Mouse (Mus musculus) retina, postnatal 1 day (tissue): ENCODE measurements around the gene Adarb2.
A peak's percentile ranks its signal among the peaks of the same experiment; 100 is the strongest.

Source experiments
- DNase-seq: peaks from one replicate; pipeline ENCODE4 v3.0.0-alpha.2; 2012

The Adarb2 gene

DNA sequence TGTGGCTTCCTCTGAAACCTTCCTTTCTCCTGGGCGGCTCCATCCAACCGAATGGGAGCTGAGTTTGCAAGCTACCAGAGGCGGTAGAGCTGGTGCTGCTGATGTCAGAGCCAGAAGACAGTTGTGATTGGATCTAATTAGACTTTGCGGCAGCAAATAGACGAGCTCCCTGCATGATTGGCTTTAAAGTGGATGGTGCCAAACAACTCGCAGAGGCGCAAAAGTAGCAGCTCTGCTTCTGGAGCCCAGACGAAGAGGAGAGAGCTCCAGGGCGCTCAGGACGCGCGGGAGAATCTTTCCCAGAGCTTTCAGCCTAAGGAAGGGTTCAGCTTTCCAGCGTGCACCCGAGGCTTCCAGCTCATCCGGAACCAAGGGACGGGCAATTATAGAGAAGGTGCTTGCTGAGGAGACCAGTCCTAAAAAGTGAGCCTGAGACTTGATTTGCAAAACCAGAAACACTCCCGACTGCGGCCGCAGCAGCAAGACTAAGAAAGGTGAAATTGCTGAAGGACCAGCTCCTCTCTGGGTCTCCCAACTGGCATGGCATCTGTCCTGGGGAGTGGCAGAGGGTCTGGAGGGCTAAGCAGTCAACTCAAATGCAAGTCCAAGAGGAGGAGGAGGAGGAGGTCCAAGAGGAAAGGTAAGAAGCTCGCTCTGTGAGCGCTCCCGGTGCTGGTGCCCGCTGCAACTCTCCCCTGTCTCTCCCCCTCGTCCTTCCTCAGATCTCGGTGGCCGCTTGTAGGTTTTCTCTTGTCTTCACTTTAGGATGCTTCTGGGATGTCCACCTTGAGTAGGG, at the start of gene Adarb2:
TSS of gene Adarb2 (plus strand) at position 186 of the 796 bp plus-strand sequence.
- peak; percentile 91 for DNase-seq

DNA sequence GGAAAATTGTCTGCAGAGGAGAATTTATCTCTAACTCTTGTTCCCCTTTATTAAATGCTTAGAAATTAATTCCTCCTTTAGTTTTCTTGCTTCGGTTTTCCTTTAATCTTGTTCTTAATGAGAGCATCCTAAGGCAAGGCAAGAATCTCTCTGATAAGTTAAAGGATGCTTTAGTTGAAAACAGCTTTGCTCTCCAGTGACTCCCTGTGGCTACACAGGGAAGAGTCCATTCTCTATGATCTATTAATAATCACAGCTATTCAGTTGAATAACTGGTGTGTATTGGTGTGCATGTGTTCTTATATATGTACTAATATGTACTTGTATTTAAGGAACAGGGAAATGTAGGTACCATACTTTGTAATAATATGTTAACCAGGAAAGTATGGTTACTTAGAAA, 28.9 kb upstream of the Adarb2 start:
- peak; percentile 24 for DNase-seq

GRCm38 (mm10) chr13:8191977-8192376, 10.7 kb upstream of the Adarb2 start:
- DNase-seq: peak; percentile 31

GRCm38 (mm10) chr13:8199186-8199880, 3.3 kb upstream of the Adarb2 start:
- DNase-seq: no peak

- peak; percentile 48 for DNase-seq
These were observed 779 bp downstream of the Adarb2 start for GRCm38 (mm10) chr13:8203477-8203813.

GRCm38 (mm10) chr13:8207337-8207736, 4.7 kb downstream of the Adarb2 start:
- DNase-seq: peak; percentile 29

DNA sequence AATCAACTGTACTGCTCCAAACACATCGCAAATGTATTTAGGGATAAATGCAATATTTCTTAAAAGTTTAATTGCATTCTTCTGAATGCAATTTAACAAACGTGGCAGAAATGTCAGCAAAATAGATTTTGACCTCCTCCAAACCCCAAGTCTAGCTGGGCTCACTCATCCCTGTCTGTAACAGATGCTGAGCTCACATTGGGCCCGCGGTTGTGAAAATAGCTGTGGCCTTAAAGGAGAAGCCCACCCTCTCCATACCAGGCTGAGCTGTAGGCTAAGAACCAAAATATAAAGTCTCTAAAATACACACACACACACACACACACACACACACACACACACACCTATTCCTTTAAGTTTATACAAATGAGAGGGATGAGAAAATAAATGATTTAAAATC, 8.1 kb downstream of the Adarb2 start:
- DNase-seq: no peak

GRCm38 (mm10) chr13:8238871-8239270, 36.2 kb downstream of the Adarb2 start:
- DNase-seq: no peak

GRCm38 (mm10) chr13:8248016-8248667, 45.5 kb downstream of the Adarb2 start:
- no peak for DNase-seq

DNA sequence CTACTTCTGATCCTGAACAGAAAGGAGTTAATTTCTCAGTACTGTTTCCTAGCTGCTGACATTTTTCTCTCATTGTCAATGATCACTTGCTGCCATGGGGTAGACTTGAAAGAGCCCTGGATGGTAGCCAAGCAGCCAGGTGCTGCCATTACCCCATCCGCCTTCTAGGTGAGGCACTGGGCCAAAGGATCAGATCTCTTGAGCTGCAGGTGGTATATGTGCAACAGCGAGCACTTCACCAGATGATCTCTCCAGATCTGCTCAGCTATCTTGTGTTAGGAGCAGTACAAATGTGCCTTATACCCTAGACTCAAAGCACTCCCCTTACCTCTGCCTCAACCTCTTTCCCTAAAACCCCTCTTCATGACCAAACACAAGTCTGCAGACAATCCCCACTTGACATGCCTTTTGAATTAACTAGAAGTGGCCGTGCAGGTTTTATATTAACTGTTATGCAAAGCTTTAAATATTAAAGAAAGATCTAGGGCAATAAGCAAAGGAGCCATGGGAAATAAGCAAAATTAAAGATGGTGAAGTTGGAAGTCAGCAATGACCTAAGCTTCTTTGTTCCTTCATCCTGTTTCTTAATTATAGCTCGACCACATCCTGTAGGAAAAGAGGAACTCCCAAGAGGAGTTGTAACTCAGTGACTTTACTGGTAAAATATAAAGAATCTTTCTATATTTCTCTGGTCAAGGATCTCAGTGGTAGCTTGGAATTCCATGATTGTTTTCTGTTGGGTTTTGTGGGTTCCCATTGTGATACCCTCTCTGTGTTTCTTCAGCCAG, 69.7 kb downstream of the Adarb2 start:
- no peak for DNase-seq

DNA sequence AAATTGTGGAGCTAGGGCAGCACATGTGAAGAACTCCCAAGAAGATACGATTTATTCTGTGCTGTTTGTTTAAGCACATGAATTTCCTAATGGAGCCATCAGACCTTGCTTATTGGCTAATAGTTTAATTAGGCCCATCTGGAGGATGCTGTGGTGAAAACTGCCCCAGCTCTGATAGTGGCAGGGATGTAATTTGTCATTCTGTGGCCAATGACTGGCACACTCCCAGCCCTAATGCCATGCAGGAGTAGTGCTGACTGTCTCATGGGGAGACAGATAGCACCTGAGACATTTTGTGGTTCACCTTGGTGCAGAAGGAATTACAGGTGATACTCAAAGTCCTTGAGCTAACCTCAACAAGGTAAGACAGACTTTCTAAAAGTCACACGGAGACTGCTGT, 80.5 kb downstream of the Adarb2 start:
- DNase-seq: no peak

DNA sequence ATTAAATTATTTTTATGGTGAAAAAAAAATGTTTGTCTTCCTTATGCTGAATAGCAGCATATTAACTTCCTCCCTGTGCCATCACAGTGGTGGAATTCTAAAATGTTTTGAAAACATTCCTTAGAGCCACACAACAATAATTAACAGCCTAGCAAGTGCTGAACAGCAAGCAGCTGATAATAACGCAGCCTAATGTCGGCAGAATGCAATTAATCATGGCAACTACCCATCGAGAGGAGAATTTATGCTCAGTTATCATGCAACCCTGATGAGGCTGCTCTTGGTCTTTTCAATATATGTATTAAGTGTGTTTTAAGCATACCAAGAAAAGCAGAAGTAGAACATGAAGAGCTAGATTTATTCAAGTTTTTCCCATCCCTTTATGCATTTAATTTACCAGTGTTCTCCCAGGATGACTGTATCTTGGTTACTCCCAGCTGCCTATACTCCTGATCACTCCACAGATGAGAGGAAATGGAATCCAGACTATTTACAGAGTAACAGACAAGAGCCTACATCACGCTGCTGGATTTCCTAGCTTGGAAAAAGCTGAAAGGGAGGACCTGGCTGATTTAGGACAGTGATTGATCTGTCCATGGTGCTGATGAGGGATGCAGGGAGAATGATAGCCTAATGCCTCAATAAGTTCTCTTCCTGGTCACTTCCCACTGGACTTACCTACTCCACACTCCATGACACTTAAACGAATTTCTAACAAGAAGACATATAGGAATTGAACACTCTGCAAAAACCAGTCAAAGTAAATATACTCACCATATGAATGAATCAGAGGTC, 113.9 kb downstream of the Adarb2 start:
- peak; percentile 54 for DNase-seq

DNA sequence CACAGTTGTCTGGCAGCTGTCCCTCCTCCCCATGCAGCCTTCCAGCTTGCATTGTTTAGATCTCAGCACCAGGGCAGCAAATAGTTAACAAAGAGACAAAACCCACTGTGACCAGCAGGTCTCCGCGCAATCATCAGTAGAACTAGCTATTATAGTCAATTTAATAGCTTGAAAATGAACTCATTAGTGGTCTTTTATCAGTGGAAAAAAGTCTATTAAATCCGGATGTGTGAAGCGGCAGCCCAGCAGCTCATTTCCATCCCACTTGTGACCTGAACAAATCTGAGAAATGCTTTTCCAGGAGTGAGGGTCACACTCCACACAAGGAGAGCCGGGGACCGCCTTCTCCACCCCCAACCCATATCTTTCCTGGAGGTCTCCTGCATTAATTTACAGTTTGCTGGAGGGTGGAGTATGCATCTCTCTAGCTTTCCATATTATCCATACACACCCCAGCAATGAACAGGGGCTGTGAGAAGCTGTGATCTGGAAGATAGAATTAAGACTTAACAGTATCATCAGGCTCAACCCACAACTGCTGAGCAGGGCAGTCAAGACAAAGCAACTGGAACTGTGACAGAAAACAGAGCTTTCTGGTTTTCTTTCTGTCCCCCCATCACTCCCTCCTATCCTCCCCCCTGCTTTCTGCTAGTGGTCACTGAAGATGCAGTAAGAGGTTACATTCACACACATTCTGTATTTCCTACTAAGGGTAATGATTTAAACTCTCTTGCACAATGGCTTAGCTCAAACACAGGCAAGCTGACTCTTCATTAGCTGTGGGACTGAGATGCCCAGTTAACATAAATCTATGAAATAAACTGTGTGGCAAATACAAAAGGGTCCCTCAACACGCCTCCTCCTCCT, 131.2 kb downstream of the Adarb2 start:
- DNase-seq: peak; percentile 39

DNA sequence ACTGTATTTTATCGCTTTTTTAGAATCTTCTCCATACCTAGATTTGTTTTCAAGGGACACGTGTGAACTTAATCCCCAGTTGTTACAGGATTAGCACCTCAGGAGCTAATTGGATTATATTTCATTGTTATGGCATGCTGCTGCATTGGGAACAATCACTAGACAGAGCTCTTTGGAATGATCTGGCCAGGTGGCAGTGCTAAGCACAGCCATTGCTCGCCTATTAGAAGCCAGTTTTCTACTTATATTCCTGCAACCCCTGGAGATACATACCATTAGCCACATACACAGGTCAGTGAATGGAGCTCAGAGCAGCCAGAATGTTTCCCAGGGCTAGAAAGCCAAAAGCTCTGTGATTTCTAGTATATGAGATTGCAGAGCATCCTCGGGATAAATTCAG, 131.9 kb downstream of the Adarb2 start:
- DNase-seq: peak; percentile 33

DNA sequence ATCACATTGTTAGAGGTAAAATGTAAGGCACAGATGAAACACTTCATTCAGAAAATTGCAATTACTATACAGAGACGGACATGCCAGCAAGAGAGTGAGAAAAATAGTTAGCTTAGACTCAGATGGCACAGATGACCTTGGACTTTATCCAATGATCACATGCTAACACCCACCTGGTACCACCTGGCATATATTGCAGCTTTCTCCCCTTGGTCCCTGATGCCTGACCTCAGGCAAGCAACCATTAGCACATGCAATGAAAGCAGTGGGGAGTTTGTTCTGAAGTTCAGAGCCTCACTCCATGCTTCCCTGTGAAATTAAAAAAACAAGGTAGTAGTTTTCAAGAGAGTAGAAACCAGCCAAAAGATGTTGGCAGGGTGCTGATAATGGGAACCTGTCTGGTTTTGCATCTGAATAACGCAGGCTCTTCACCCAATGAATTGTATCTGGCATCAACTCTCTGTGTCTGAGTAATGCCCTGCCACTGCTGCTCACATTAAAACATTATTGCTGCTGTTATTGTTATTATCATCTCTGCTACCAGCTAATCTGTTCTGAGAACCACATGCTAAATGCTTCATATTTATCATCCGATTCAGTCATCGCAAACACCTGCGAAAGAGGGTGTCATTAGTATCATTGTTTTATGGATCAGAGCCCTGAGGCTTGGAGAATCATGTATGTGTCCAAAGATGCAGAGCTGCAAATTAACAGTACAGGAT, 138.6 kb downstream of the Adarb2 start:
- DNase-seq: no peak

DNA sequence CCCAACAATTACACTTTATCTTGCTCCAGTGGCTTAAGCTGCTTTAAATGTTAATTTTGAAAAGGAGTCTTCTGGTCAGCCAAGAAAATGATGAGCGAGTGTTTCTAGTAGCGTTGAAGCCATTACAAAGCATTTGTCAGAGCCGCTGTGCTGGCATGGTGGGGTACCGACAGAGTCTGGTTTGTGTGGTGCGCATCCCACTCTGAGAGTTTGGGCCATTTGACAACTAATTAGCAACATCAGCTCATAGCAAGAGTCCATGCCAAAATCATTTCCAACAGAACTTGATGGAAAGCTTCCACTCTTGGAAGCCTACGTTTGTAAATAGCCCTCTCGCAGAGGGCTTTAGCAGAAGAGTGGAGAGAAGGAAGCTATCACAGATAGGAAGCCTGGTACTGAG, 144.5 kb downstream of the Adarb2 start:
- DNase-seq: no peak

DNA sequence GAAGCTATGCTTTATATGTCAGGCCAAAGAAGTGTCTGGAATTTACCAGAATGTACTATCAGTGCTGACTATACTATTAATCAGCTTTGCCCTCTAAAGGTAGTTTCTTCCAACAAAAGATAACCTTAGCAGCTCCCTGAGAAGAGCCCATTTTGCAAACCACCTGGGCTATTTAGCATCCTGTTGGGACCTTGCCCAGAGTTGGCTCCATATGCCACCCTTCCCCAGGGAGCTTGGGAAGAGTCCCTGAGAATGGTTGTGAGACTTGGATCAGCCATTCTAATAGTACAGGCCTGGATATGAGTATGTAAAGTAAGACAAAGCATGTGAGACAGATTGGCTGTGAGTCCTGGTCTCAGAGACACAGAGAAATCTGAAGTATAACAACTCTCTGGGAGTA, 149.7 kb downstream of the Adarb2 start:
- no peak for DNase-seq

DNA sequence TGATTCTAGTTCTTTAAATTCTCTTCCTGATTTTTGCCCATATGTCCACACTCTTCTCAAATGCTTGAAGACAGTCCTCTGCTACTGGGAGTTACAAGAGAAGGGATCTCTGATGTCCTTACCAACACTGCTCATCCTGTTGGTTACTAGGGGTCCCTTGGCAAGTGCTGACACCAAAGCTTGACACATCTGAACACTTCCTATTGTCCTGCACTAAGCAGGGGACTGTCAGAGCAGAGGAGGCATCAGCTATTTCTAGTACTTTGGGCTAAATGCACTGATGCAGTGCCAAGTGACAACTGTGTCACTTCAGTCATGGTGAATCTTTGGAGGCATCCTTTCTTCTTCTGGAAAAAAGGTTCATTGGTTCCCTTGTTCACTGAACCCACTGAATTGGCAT, 150.3 kb downstream of the Adarb2 start:
- DNase-seq: no peak

DNA sequence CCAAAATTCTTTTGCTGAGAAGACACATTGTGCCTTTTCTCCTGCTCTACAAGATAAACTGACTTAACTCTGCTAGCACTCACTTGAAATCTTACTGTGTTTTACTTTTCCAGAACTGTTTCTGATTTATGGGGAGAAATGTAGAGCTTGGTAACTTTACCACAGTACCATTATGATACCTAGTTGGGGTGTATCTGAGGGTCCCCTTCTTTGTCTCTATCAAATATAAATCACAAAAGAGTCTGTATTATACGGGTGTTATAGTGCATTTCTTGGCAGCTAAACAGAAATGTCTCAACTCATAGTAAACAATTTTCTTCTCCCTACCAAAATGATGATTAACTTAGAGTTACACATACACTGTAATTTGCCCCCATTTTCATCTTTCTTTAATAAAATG, 162.9 kb downstream of the Adarb2 start:
- no peak for DNase-seq

DNA sequence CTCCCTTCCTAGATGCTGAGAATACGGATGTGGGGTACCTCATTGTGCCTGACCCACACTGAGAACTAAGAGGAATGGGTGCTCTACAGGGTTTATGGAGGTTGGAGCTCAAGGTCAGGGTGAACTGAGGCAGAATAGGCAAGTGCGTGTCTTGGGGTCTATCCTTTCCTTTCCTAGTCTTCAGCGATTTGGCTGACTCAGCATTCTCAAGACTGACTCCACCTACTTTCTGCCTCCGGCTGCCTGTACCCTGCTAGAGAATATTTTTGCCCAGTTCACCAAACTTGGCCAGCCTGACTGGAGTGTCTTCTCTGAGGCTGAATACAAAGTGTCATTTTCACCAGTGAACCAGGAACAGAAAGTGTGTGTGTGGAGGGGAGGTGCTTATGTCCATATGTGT, 163.4 kb downstream of the Adarb2 start:
- no peak for DNase-seq
